In the genomic region with DNA sequence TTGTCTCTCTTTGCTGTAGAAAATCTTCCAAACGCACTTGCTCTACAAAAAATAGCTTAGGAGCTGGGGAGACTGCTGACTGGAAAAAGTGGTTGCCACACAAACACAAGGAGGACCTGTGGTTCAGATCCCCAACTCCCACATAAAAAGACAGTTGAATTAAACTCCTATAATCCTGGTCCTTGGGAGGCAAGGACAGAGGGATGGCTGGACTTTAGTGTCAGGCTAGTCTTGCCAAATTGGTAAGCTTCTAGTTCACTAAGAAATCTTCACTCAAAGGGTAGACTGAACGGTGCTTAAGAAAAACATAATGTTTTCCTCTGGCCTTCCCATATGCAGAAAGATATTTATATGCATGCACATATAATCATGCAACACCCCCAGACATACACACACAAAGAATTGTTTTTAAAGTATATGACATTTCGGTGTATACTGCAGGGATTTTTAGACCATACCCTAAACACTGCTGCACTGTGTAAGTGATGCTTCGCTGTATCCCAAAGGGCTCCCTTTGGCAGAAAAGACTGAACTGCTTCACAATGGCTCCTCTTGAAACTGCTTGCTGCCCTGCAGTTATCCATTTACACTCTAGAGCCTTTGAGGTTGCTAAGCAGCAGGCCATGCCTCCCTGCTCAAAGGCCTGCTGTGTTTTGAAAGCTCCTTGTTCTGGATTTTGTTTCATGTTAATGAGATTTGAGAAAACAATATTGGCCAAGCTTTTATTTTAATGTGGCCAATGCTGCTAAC, we compare ENCODE assay signal across 12 mouse cellular contexts.
DNase-seq lines count a peak whose midpoint lies in the region; ATAC-seq lines count a peak whose summit lies in the region.
"Had no signal": no experiment of that assay in that cellular context is flagged by ENCODE, and none has a peak within 500 bp of the region (broad histone marks: within the 10 kb centered on the region; RNA-seq: fewer than 3 reads in every experiment).

No protein-coding gene starts in this region.

- H3K27me3 ChIP-seq in hindbrain, embryonic 16.5 days (replicated peaks; ENCODE audit: control insufficient read depth, insufficient read depth, low read length), result no peaks in the 10 kb centered on the region
- no peaks in the 10 kb centered on the region for H3K27me3 ChIP-seq in neural tube, embryonic 15.5 days (replicated peaks)

- peak; percentile 98 for ATAC-seq in hindbrain, embryonic 16.5 days
- ATAC-seq in neural tube, embryonic 15.5 days (ENCODE audit: low FRiP score), result peak; percentile 91

- H3K4me2 ChIP-seq in hindbrain, embryonic 16.5 days (ENCODE audit: low read length), result no peak overlapping the region
- H3K4me2 ChIP-seq in neural tube, embryonic 15.5 days, result no peak overlapping the region

- no peak overlapping the region for H3K9ac ChIP-seq in hindbrain, embryonic 16.5 days (ENCODE audit: low read depth, low read length)
- H3K9ac ChIP-seq in neural tube, embryonic 15.5 days (replicated peaks), result no peak overlapping the region

- 0 out of 2 replicates have a peak overlapping the region, but pooled peaks have one; percentile 12 for H3K27ac ChIP-seq in hindbrain, embryonic 16.5 days (ENCODE audit: low read depth, low read length)
- H3K27ac ChIP-seq in neural tube, embryonic 15.5 days (replicated peaks), result peak overlapping the region; percentile 18; the same call in 1 of the 2 replicates

- DNase-seq in cerebellum, postnatal 10 days, result peak; percentile 13 to 28
- DNase-seq in cerebellum, postnatal 36 days, result no peak
- DNase-seq in retina, postnatal 1 day, result peak; percentile 35
- DNase-seq in retina, embryonic 14.5 days (ENCODE audit: low spot score), result no peak
- no peak for DNase-seq in urinary bladder, adult 2 months (ENCODE audit: low spot score)
- no peak for DNase-seq in gastrocnemius, postnatal 10 days
- DNase-seq: adrenal gland, postnatal 14 days; cerebellum, adult 9-10 months; heart, adult 11 months had no signal

- no peaks in the 10 kb centered on the region for H3K36me3 ChIP-seq in hindbrain, embryonic 16.5 days (ENCODE audit: control insufficient read depth, insufficient read depth, low read length)
- H3K36me3 ChIP-seq in neural tube, embryonic 15.5 days, result no peaks in the 10 kb centered on the region
- H3K36me3 ChIP-seq: G1E had no signal

- H3K9me3 ChIP-seq in hindbrain, embryonic 16.5 days (ENCODE audit: control insufficient read depth, low read length), result no peaks in the 10 kb centered on the region
- no peaks in the 10 kb centered on the region for H3K9me3 ChIP-seq in neural tube, embryonic 15.5 days (replicated peaks)
- H3K9me3 ChIP-seq: G1E had no signal

- no peaks in the 10 kb centered on the region for H3K4me1 ChIP-seq in hindbrain, embryonic 16.5 days (ENCODE audit: control insufficient read depth, insufficient read depth, low read depth, low read length)
- peaks cover 7% of the 10 kb centered on the region for H3K4me1 ChIP-seq in neural tube, embryonic 15.5 days

- WGBS in hindbrain, embryonic 16.5 days, result 27% methylated on average over 4 of the region's 4 CpGs
- WGBS in neural tube, embryonic 15.5 days, result 44% methylated on average over 4 of the region's 4 CpGs

- H3K4me3 ChIP-seq in hindbrain, embryonic 16.5 days (ENCODE audit: low read length), result no peak overlapping the region
- no peak overlapping the region for H3K4me3 ChIP-seq in neural tube, embryonic 15.5 days (replicated peaks)

Comparison
In these comparisons a context has a peak if more than half of its experiments do, and no peak if none do; other contexts are left out.
1. DNase-seq: peak in cerebellum, postnatal 10 days (2 of 2) and retina, postnatal 1 day (single experiment); none in cerebellum, postnatal 36 days (0 of 2), retina, embryonic 14.5 days (single experiment), urinary bladder, adult 2 months (single experiment) and gastrocnemius, postnatal 10 days (single experiment).